Mouse (Mus musculus) myocyte (in vitro differentiated cells): ENCODE data around the gene Ttbk1.

Experiments
- POLR2A ChIP-seq: IDR thresholded peaks from one replicate; pipeline ENCODE4 v1.6.1; 2011; ENCODE audit warnings: low read depth, mild to moderate bottlenecking, control low read depth, moderate library complexity; ENCODE audit not compliant: insufficient read length
- REST ChIP-seq: IDR thresholded peaks from one replicate; pipeline ENCODE4 v1.6.1; 2011; ENCODE audit warnings: mild to moderate bottlenecking, control low read depth, moderate library complexity; ENCODE audit not compliant: insufficient read depth, insufficient read length

DNA sequence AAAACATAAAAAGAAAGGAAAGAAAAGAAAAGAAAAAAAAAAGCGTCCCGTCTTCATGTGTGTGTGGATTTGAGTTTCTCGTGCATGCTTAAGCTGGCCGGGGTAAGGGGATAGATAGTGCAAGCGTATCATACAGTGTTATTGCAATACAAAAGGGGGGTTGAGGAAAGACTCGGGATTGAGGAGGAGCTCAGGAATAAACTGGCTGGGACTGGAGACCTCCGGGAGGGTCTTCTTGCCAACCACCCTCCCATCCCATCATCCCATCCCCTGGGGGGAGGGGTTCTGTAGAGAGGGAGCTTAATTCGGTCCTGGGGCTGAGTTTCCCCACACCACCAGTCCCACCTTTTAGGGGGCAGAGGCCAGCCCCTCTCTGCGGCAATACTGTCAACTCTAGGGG lies 32.9 kb downstream of the Ttbk1 start:
- TF ChIP-seq REST (no peak), POLR2A (no peak)
